Mouse (Mus musculus): ENCODE measurements at regions not wholly inside any gene's neighbourhood (a gene's known extent, or its start where the extent isn't known, plus 50 kb on each side); places are given as distances from the start of the nearest gene placed in this dataset.

GRCm38 (mm10) chr8:8102010-8102727 is 558.9 kb downstream of the Efnb2 start:
- TF ChIP-seq TCF12 (IDR thresholded peaks at IDR 0.05; ENCODE audit: low read depth, low read length) (no peak), KAT2A (conservative IDR thresholded peaks at IDR 0.05; ENCODE audit: low read depth, low read length) (no peak), MEF2A (IDR thresholded peaks at IDR 0.05; ENCODE audit: extremely low read depth, insufficient replicate concordance, low read depth, low read length, poor library complexity, severe bottlenecking) (no peak), GABPA (IDR thresholded peaks at IDR 0.05; ENCODE audit: low read depth, low read length) (no peak), JUND (IDR thresholded peaks at IDR 0.05; ENCODE audit: low read depth, low read length) (no peak), NRF1 (IDR thresholded peaks at IDR 0.05; ENCODE audit: insufficient read depth, low read depth, low read length, poor library complexity, severe bottlenecking) (no peak), MAX (IDR thresholded peaks at IDR 0.05; ENCODE audit: low read length) (no peak), MXI1 (IDR thresholded peaks at IDR 0.05; ENCODE audit: low read depth, low read length) (no peak), ZKSCAN1 (IDR thresholded peaks at IDR 0.05; ENCODE audit: low read depth, low read length) (no peak), CTCF (IDR thresholded peaks at IDR 0.05 in 2 of 3, conservative IDR thresholded peaks at IDR 0.05 in 1 of 3; ENCODE audit: control insufficient read depth in 1 of 3, insufficient read depth in 1 of 3, low read depth in 2 of 3, low read length in 3 of 3, poor library complexity in 1 of 3, severe bottlenecking in 1 of 3) (no peak), SIN3A (IDR thresholded peaks at IDR 0.05; ENCODE audit: low read length) (no peak), ETS1 (IDR thresholded peaks at IDR 0.05; ENCODE audit: low read depth, low read length) (no peak), ZMIZ1 (IDR thresholded peaks at IDR 0.05; ENCODE audit: low read depth, low read length) (no peak), TBP (IDR thresholded peaks at IDR 0.05; ENCODE audit: low read depth, low read length) (no peak), POLR2AphosphoS2 (IDR thresholded peaks at IDR 0.05; ENCODE audit: low read length) (no peak), EP300 (IDR thresholded peaks at IDR 0.05; ENCODE audit: low read depth in 1 of 2, low read length in 2 of 2) (no peak), CHD1 (IDR thresholded peaks at IDR 0.05; ENCODE audit: low read depth, low read length) (no peak), SMC3 (IDR thresholded peaks at IDR 0.05; ENCODE audit: low read depth, low read length) (no peak), MYB (IDR thresholded peaks at IDR 0.05; ENCODE audit: low read depth, low read length) (no peak), BHLHE40 (IDR thresholded peaks at IDR 0.05; ENCODE audit: borderline replicate concordance, low read depth, low read length) (no peak)
- Histone ChIP-seq H3K4me1 (ENCODE audit: control insufficient read depth in 1 of 2, insufficient read depth in 2 of 2, low read length in 2 of 2) (no peaks in the 10 kb centered on the region), H3K9ac (ENCODE audit: control insufficient read depth, low read depth, low read length, poor library complexity, severe bottlenecking) (no peak overlapping the region), H3K9me3 (replicated peaks; ENCODE audit: insufficient read depth, low read length) (no peaks in the 10 kb centered on the region), H3K79me2 (ENCODE audit: control insufficient read depth, insufficient read depth, low read length, poor library complexity) (no peaks in the 10 kb centered on the region), H3K36me3 (ENCODE audit: control insufficient read depth in 1 of 2, insufficient read depth in 2 of 2, low read length in 2 of 2) (no peaks in the 10 kb centered on the region), H3K27ac (ENCODE audit: control insufficient read depth, low read depth, low read length) (no peak overlapping the region), H3K27me3 (ENCODE audit: control insufficient read depth in 1 of 2, insufficient read depth in 2 of 2, low read length in 2 of 2) (no peaks in the 10 kb centered on the region), H3K4me3 (ENCODE audit: control insufficient read depth in 1 of 2, insufficient read depth in 1 of 2, low read depth in 2 of 2, low read length in 2 of 2) (no peak overlapping the region)
- DNase-seq (ENCODE audit: low read depth, low spot score), result no peak

DNA sequence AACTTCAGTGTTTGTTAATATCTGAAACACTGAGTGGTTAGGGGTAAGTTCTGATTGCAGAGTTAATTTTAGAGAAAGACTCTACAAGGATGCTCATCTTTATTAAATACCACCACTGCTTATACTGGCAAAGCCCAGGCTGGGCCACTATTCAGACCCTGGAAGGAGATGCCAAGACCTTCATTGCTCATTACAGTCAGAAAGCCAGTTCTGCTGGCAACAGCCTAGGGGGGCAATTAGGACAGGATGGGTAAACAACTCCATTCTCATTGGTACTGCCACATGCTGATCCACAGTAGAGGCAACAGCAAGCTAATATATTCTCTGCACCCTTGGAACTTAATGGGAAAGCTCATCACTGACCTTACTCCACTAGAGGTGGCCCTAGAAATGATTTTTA is 568.5 kb downstream of the Efnb2 start:
- no peak for DNase-seq (ENCODE audit: low read depth, low spot score)
- Histone ChIP-seq H3K9ac (ENCODE audit: control insufficient read depth, low read depth, low read length, poor library complexity, severe bottlenecking) (no peak overlapping the region), H3K36me3 (ENCODE audit: control insufficient read depth in 1 of 2, insufficient read depth in 2 of 2, low read length in 2 of 2) (no peaks in the 10 kb centered on the region), H3K9me3 (replicated peaks; ENCODE audit: insufficient read depth, low read length) (no peaks in the 10 kb centered on the region), H3K27me3 (ENCODE audit: control insufficient read depth in 1 of 2, insufficient read depth in 2 of 2, low read length in 2 of 2) (no peaks in the 10 kb centered on the region), H3K4me1 (ENCODE audit: control insufficient read depth in 1 of 2, insufficient read depth in 2 of 2, low read length in 2 of 2) (no peaks in the 10 kb centered on the region), H3K4me3 (ENCODE audit: control insufficient read depth in 1 of 2, insufficient read depth in 1 of 2, low read depth in 2 of 2, low read length in 2 of 2) (no peak overlapping the region), H3K79me2 (ENCODE audit: control insufficient read depth, insufficient read depth, low read length, poor library complexity) (no peaks in the 10 kb centered on the region), H3K27ac (ENCODE audit: control insufficient read depth, low read depth, low read length) (no peak overlapping the region)
- TF ChIP-seq MYC (IDR thresholded peaks at IDR 0.05; ENCODE audit: low read depth, low read length), result no peak
- TF ChIP-seq USF1 (IDR thresholded peaks at IDR 0.05; ENCODE audit: low read depth, low read length), result no peak
- no peak for TF ChIP-seq ZC3H11A (IDR thresholded peaks at IDR 0.05; ENCODE audit: low read depth, low read length)
- no peak for TF ChIP-seq ETS1 (IDR thresholded peaks at IDR 0.05; ENCODE audit: low read depth, low read length)
- TF ChIP-seq RCOR1 (IDR thresholded peaks at IDR 0.05; ENCODE audit: low read depth, low read length), result no peak
- TF ChIP-seq UBTF (IDR thresholded peaks at IDR 0.05; ENCODE audit: borderline replicate concordance, insufficient read depth, low read depth, low read length), result no peak
- TF ChIP-seq POLR2AphosphoS2 (IDR thresholded peaks at IDR 0.05; ENCODE audit: low read length), result no peak
- TF ChIP-seq EP300 (IDR thresholded peaks at IDR 0.05; ENCODE audit: low read depth in 1 of 2, low read length in 2 of 2), result no peak
- no peak for TF ChIP-seq ZNF384 (IDR thresholded peaks at IDR 0.05; ENCODE audit: low read depth, low read length)
